ENCODE assay signal across 8 mouse cellular contexts in the genomic region with DNA sequence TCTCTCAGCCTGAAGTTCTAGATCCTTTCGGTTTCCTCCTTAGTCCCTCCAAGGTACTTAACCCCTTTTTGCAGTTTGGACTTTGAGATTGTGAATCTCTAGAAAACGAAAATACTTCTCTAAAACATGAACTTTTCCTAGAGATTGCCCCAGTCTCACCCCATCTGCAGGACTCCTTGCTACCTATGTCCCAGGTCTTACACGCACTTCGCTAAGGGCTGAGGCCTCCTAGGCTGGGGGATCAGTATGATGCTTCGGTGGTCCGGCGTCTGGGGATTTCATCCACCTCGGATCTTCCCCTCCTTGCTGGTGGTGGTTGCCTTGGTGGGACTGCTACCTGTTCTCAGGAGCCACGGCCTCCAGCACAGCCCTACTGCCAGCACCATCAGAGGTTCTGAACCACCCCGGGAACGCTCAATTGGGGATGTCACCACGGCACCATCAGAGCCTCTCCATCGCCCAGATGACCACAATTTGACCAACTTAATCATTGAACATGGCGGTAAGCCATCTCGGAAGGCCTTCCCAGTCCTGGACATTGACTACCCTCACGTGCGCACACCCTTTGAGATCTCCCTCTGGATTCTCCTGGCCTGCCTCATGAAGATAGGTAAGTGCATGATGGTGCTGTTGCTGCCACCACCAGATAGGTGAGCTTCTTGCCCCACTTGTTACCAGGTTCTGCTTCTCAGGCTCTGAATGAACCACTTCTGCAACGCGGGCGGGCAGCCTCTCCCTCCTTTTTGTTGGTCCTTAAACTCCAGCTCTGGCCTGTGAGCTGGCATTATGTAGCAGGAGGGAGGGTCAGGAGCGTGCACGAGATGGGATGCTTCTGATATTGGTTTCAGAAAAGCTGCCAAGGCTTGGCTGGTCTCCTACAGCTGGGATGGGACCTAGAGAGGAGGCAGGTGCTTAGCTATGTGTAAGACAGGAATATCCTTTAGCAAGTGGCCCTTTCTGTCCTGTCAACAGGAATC. TPM values are rescaled to one million over a fixed set of nuclear protein-coding genes. Genes with fewer than 3 reads are reported as not detected.
DNase-seq lines count a peak whose midpoint lies in the region; ATAC-seq lines count a peak whose summit lies in the region.

No protein-coding gene starts in this region.

- DNase-seq in gastrocnemius, adult 18-20 months (ENCODE audit: low spot score): peak; percentile 70
- DNase-seq in gastrocnemius, postnatal 4 days (ENCODE audit: low spot score in 2 of 2): no peak
- peak; percentile 47 for DNase-seq in 3134 (ENCODE audit: extremely low read depth, insufficient read length, low spot score)
- DNase-seq in cerebellum, adult 9-10 months: peak; percentile 66
- no peak for DNase-seq in ovary, adult 18-20 months (ENCODE audit: low spot score)
- no peak for DNase-seq in left cerebral cortex, postnatal 14 days (ENCODE audit: low spot score in 2 of 2)

- WGBS in hindbrain, embryonic 12.5 days: 75% methylated on average over 22 of the region's 22 CpGs
- 75% methylated on average over 22 of the region's 22 CpGs for WGBS in midbrain, embryonic 12.5 days

- H3K9me3 ChIP-seq in hindbrain, embryonic 12.5 days (replicated peaks): no peaks in the 10 kb centered on the region
- H3K9me3 ChIP-seq in midbrain, embryonic 12.5 days: no peaks in the 10 kb centered on the region

- no peaks in the 10 kb centered on the region for H3K27me3 ChIP-seq in hindbrain, embryonic 12.5 days
- H3K27me3 ChIP-seq in midbrain, embryonic 12.5 days: no peaks in the 10 kb centered on the region

- peak overlapping the region; percentile 87 for H3K9ac ChIP-seq in hindbrain, embryonic 12.5 days
- peak overlapping the region; percentile 94 for H3K9ac ChIP-seq in midbrain, embryonic 12.5 days (replicated peaks)

- no peaks in the 10 kb centered on the region for H3K36me3 ChIP-seq in hindbrain, embryonic 12.5 days
- H3K36me3 ChIP-seq in midbrain, embryonic 12.5 days: no peaks in the 10 kb centered on the region

- intact Hi-C loops in left cerebral cortex, postnatal 14 days (cut with DNase I): no loop called here

- H3K4me3 ChIP-seq in hindbrain, embryonic 12.5 days: peak overlapping the region; percentile 58
- H3K4me3 ChIP-seq in midbrain, embryonic 12.5 days: peak overlapping the region; percentile 88

- H3K4me2 ChIP-seq in hindbrain, embryonic 12.5 days (replicated peaks): peak overlapping the region; percentile 73
- peak overlapping the region; percentile 86 for H3K4me2 ChIP-seq in midbrain, embryonic 12.5 days (replicated peaks)

- no peak for ATAC-seq in hindbrain, embryonic 12.5 days (ENCODE audit: low FRiP score)
- no peak for ATAC-seq in midbrain, embryonic 12.5 days (ENCODE audit: low FRiP score, low read depth)

- H3K4me1 ChIP-seq in hindbrain, embryonic 12.5 days: peaks cover 44% of the 10 kb centered on the region
- H3K4me1 ChIP-seq in midbrain, embryonic 12.5 days: peaks cover 41% of the 10 kb centered on the region

- H3K27ac ChIP-seq in hindbrain, embryonic 12.5 days: peak overlapping the region; percentile 79
- peak overlapping the region; percentile 81; the same call in 1 of the 2 replicates for H3K27ac ChIP-seq in midbrain, embryonic 12.5 days (replicated peaks)

RNA-seq across cellular contexts. Expression of a gene that starts 1.1 kb away (rescaled TPM):
- total RNA-seq in gastrocnemius, adult 18-20 months (2021): 10 to 100 TPM; 10.0 to 11.4 TPM
- 10 to 100 TPM; 24.1 to 24.4 TPM for total RNA-seq in gastrocnemius, postnatal 4 days (2021)
- 8.4 and 9.5 TPM in 2 replicates for polyA plus RNA-seq in hindbrain, embryonic 12.5 days (2016; fragmentation: Nextera tagmentation; extraction: Ambion mirVana)
- 9.0 and 9.2 TPM in 2 replicates for polyA plus RNA-seq in midbrain, embryonic 12.5 days (2016; fragmentation: Nextera tagmentation; extraction: Ambion mirVana)
- total RNA-seq in left cerebral cortex, postnatal 14 days (2021): 10 to 100 TPM; 41.5 to 46.7 TPM

RNA-seq across cellular contexts. Expression of a gene that starts 17.3 kb away (rescaled TPM):
- total RNA-seq in gastrocnemius, adult 18-20 months (2021): 100 to 1,000 TPM in 1 of 2 experiments, 10 to 100 TPM in 1; 99.6 to 102 TPM
- total RNA-seq in gastrocnemius, postnatal 4 days (2021): 10 to 100 TPM; 43.1 to 45.0 TPM
- polyA plus RNA-seq in hindbrain, embryonic 12.5 days (2016; fragmentation: Nextera tagmentation; extraction: Ambion mirVana): 25.5 and 27.8 TPM in 2 replicates
- 24.2 and 26.1 TPM in 2 replicates for polyA plus RNA-seq in midbrain, embryonic 12.5 days (2016; fragmentation: Nextera tagmentation; extraction: Ambion mirVana)
- total RNA-seq in left cerebral cortex, postnatal 14 days (2021): 10 to 100 TPM; 56.6 to 60.8 TPM

Comparison
In these comparisons a context has a peak if more than half of its experiments do, and no peak if none do; other contexts are left out.
1. DNase-seq: peak in gastrocnemius, adult 18-20 months (single experiment), 3134 (single experiment) and cerebellum, adult 9-10 months (single experiment); none in gastrocnemius, postnatal 4 days (0 of 2), ovary, adult 18-20 months (single experiment) and left cerebral cortex, postnatal 14 days (0 of 2).